Mouse (Mus musculus) embryonic fibroblast, embryonic 13.5 days (primary cell): ENCODE measurements around the gene Dst.

Source experiments
- CTCF ChIP-seq: IDR thresholded peaks from 2 replicates; pipeline ENCODE4 v1.5.1; 2011; ENCODE audit warnings: mild to moderate bottlenecking, control low read depth, low read length, moderate library complexity, borderline replicate concordance; ENCODE audit not compliant: insufficient read depth
- POLR2A ChIP-seq: IDR thresholded peaks from 2 replicates; pipeline ENCODE4 v1.6.1; 2011; ENCODE audit warnings: low read depth, mild to moderate bottlenecking, control low read depth, low read length, moderate library complexity

GRCm38 (mm10) chr1:33946601-33947395 is 38.8 kb downstream of the Dst start:
- TF ChIP-seq CTCF, result no peak
- TF ChIP-seq POLR2A, result no peak
